Mouse (Mus musculus) limb, embryonic 10.5 days (tissue): Measurements from ENCODE around the gene Olfr596. TPM values are rescaled to one million over a fixed set of nuclear protein-coding genes. Genes with fewer than 3 reads are reported as not detected.
"Not testable (repeated sequence)": the region's sequence is repeated elsewhere in the genome, so short reads cannot be mapped to it uniquely, and the experiment has no call there.

Source experiments
- DNase-seq: peaks from one replicate; pipeline ENCODE4 v3.0.0-alpha.2; 2017; ENCODE audit warnings: low spot score
- H3K27ac ChIP-seq: fragments of 300-500 bp; sonication (generic); 2 replicates; pipeline ENCODE4 v1.5.1; 2016; ENCODE audit warnings: mild to moderate bottlenecking
- H3K27me3 ChIP-seq: fragments of 300-500 bp; sonication (generic); 2 replicates; pipeline ENCODE4 v1.6.1; 2016; ENCODE audit warnings: low read depth, mild to moderate bottlenecking; ENCODE audit not compliant: poor library complexity, severe bottlenecking
- H3K36me3 ChIP-seq: fragments of 300-500 bp; sonication (generic); 2 replicates; pipeline ENCODE4 v1.6.1; 2016; ENCODE audit warnings: mild to moderate bottlenecking, moderate library complexity
- H3K4me1 ChIP-seq: fragments of 300-500 bp; sonication (generic); 2 replicates; pipeline ENCODE4 v1.6.1; 2016
- H3K4me3 ChIP-seq: fragments of 300-500 bp; sonication (generic); 2 replicates; pipeline ENCODE4 v1.5.1; 2016; ENCODE audit warnings: mild to moderate bottlenecking, moderate library complexity
- H3K9me3 ChIP-seq: fragments of 300-500 bp; sonication (generic); replicated peaks from 2 replicates; pipeline ENCODE4 v1.6.1; 2016; ENCODE audit warnings: mild to moderate bottlenecking
- WGBS: fragments of 180-500 bp; shearing (Covaris S2); methylation state at CpG from one replicate; pipeline ENCODE4 v1.1.7; 2016; 5-methylcytosine and 5-hydroxymethylcytosine counted together
- microRNA-seq: library from miRNA; unstranded; fragments of <30 nt; microRNA quantifications from one replicate; pipeline ENCODE4, GENCODE M21; 2017
- polyA plus RNA-seq: library from polyadenylated mRNA; unstranded; fragments of >200 nt; fragmentation: Nextera tagmentation; extraction: Ambion mirVana; gene quantifications from 2 replicates; pipeline ENCODE4 v1.2.1, GENCODE M21; 2016

Gene Olfr596
- not detected in 2 replicates for polyA plus RNA-seq

- not testable (repeated sequence) for H3K27me3 ChIP-seq, H3K4me3 ChIP-seq, H3K9me3 ChIP-seq, H3K36me3 ChIP-seq, H3K4me1 ChIP-seq, H3K27ac ChIP-seq, DNase-seq
- WGBS = 91% methylated on average over 2 of the region's 2 CpGs
These were observed at the start of gene Olfr596 for GRCm38 (mm10) chr7:103305348-103305747. TSS of gene Olfr596 (plus strand) at chr7:103305648.

DNA sequence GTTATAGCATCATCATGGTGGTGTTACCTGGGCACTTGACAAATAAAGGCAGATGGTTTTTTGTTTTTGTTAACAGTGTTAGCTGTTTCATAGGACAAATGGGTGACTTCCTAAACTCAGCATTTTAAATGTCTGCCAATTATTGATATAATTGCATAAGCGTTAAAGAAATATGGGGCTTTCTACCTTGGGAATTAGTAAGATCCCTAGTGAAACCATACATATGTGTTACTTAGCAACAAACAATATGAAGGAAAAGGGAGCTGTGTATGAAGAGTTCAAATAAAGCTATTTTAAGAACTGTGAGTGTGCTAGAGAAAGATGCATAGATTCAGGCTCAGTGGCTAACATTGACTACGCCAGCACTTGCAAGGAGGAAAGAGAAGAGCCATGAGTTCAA, 10.6 kb downstream of the Olfr596 start, which contains the start of gene Olfr597:
TSS of gene Olfr597 (plus strand) at position 301 of the 400 bp plus-strand sequence.
- H3K27me3 ChIP-seq, H3K9me3 ChIP-seq, DNase-seq, H3K36me3 ChIP-seq, H3K4me1 ChIP-seq, H3K4me3 ChIP-seq, H3K27ac ChIP-seq: not testable (repeated sequence)
- WGBS = 87% methylated on average over 2 of the region's 2 CpGs

GRCm38 (mm10) chr7:103323268-103323667, 17.8 kb downstream of the Olfr596 start, which contains the start of gene Olfr598:
TSS of gene Olfr598 (plus strand) at chr7:103323568.
- no peak for DNase-seq
- Histone ChIP-seq H3K9me3 (no peaks in the 10 kb centered on the region), H3K4me3 (no peak within 1 kb of the TSS), H3K27ac (no peak within 1 kb of the TSS), H3K36me3 (no peaks in the 10 kb centered on the region), H3K4me1 (no peaks in the 10 kb centered on the region), H3K27me3 (no peaks in the 10 kb centered on the region)

DNA sequence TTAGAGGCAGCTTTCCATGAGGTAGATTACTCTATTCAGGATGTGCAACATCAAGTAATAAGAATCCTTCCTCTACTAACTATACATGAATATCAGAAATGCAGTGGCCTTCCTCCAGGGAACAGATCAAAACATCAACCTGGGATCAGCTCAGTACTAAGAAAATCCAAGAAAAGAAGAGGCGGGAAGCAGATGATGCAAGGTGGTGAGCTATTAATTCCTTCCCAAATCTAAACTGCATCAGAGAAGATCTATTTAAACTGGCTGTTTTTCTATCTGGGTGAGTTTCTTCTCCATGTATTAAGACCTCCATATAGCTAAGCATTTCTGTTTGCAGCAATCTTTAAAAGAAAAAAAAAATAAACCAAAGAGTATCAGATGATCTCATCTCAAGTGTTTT, 30.2 kb downstream of the Olfr596 start, which contains the start of gene Olfr599:
TSS of gene Olfr599 (plus strand) at position 301 of the 400 bp plus-strand sequence.
- Histone ChIP-seq H3K27ac (no peak within 1 kb of the TSS), H3K4me3 (no peak within 1 kb of the TSS), H3K4me1 (no peaks in the 10 kb centered on the region), H3K27me3 (no peaks in the 10 kb centered on the region), H3K9me3 (no peaks in the 10 kb centered on the region), H3K36me3 (no peaks in the 10 kb centered on the region)
- DNase-seq = no peak
- 88% methylated on average over 1 of the region's 1 CpGs for WGBS

- no peaks in the 10 kb centered on the region for H3K36me3 ChIP-seq
- H3K9me3 ChIP-seq = no peaks in the 10 kb centered on the region
- no peaks in the 10 kb centered on the region for H3K27me3 ChIP-seq
- no peak for DNase-seq
- no peak within 1 kb of the TSS for H3K27ac ChIP-seq
- no peak within 1 kb of the TSS for H3K4me3 ChIP-seq
- H3K4me1 ChIP-seq = no peaks in the 10 kb centered on the region
These were observed 44.1 kb downstream of the Olfr596 start, which contains the start of gene Olfr600 for GRCm38 (mm10) chr7:103349569-103349968. TSS of gene Olfr600 (minus strand) at chr7:103349669.

Small RNAs within 50 kb of the gene (microRNA-seq; reads per million reads assigned to microRNA genes)
- gene Gm23550 = not detected
- not detected for gene Gm25171

Other genes with a start within 250 kb of the Olfr596 start
- gene Olfr584, start 223.8 kb upstream of the Olfr596 start, polyA plus RNA-seq = not detected in 2 replicates
- not detected in 2 replicates for gene Olfr585, start 207.9 kb upstream of the Olfr596 start, polyA plus RNA-seq
- gene Olfr586, start 180.0 kb upstream of the Olfr596 start, polyA plus RNA-seq = not detected in 2 replicates
- gene Olfr588-ps1, start 164.8 kb upstream of the Olfr596 start, polyA plus RNA-seq = not detected in 2 replicates
- gene Olfr589, start 149.3 kb upstream of the Olfr596 start, polyA plus RNA-seq = not detected in 2 replicates
- gene Olfr591, start 127.3 kb upstream of the Olfr596 start, polyA plus RNA-seq = not detected in 2 replicates
- not detected in 2 replicates for gene Olfr592, start 120.8 kb upstream of the Olfr596 start, polyA plus RNA-seq
- gene Olfr593, start 93.8 kb upstream of the Olfr596 start, polyA plus RNA-seq = not detected in 2 replicates
- gene Olfr594, start 88.7 kb upstream of the Olfr596 start, polyA plus RNA-seq = not detected in 2 replicates
- not detected in 2 replicates for gene Usp17ld, start 53.1 kb upstream of the Olfr596 start, polyA plus RNA-seq
- not detected in 2 replicates for gene Olfr597, start 10.7 kb downstream of the Olfr596 start, polyA plus RNA-seq
- not detected in 2 replicates for gene Olfr598, start 17.9 kb downstream of the Olfr596 start, polyA plus RNA-seq
- not detected in 2 replicates for gene Olfr599, start 30.3 kb downstream of the Olfr596 start, polyA plus RNA-seq
- gene Olfr600, start 44.0 kb downstream of the Olfr596 start, polyA plus RNA-seq = not detected in 2 replicates
- gene Olfr601, start 57.0 kb downstream of the Olfr596 start, polyA plus RNA-seq = not detected in 2 replicates
- not detected in 2 replicates for gene Olfr603, start 80.5 kb downstream of the Olfr596 start, polyA plus RNA-seq
- 0.08 TPM in 1 of 2 replicates, not detected in the other for gene Usp17lc, start 109.4 kb downstream of the Olfr596 start, polyA plus RNA-seq
- gene Olfr605, start 139.8 kb downstream of the Olfr596 start, polyA plus RNA-seq = not detected in 2 replicates
- not detected in 2 replicates for gene Olfr606, start 143.4 kb downstream of the Olfr596 start, polyA plus RNA-seq
- gene Olfr607, start 158.5 kb downstream of the Olfr596 start, polyA plus RNA-seq = not detected in 2 replicates
- gene Olfr608, start 164.2 kb downstream of the Olfr596 start, polyA plus RNA-seq = not detected in 2 replicates
- gene Olfr609, start 192.4 kb downstream of the Olfr596 start, polyA plus RNA-seq = not detected in 2 replicates
- not detected in 2 replicates for gene Olfr610, start 206.5 kb downstream of the Olfr596 start, polyA plus RNA-seq
- not detected in 2 replicates for gene Olfr611, start 215.2 kb downstream of the Olfr596 start, polyA plus RNA-seq
- not detected in 2 replicates for gene Olfr612, start 237.1 kb downstream of the Olfr596 start, polyA plus RNA-seq
- gene Olfr613, start 242.4 kb downstream of the Olfr596 start, polyA plus RNA-seq = not detected in 2 replicates